Comparison of ENCODE assay signal across 17 mouse cellular contexts in genomic region chr16:32972535-32972934, GRCm38 (mm10). TPM values are rescaled to one million over a fixed set of nuclear protein-coding genes. Genes with fewer than 3 reads are reported as not detected.
DNase-seq lines count a peak whose midpoint lies in the region; ATAC-seq and TF ChIP-seq lines count a peak whose summit lies in the region.
"Had no signal": no experiment of that assay in that cellular context is flagged by ENCODE, and none has a peak within 500 bp of the region (broad histone marks: within the 10 kb centered on the region; RNA-seq: fewer than 3 reads in every experiment).

No protein-coding gene starts in this region.

- H3K9ac ChIP-seq in lung, postnatal 0 days (replicated peaks; ENCODE audit: low read depth) = no peak overlapping the region
- H3K9ac ChIP-seq: forebrain, postnatal 0 days; heart, embryonic 15.5 days; limb, embryonic 13.5 days; midbrain, embryonic 15.5 days had no signal

- H3K36me3 ChIP-seq in lung, postnatal 0 days (ENCODE audit: insufficient read depth, low read length) = peaks cover 23% of the 10 kb centered on the region

- peak; percentile 35 for DNase-seq in layer of hippocampus, adult 11-12 months (ENCODE audit: low spot score)
- no peak for DNase-seq in layer of hippocampus, postnatal 14 days (ENCODE audit: low spot score in 2 of 2)
- peak; percentile 61 for DNase-seq in CD4-positive helper T cell, adult 2 months (ENCODE audit: low read depth, low spot score)
- peak; percentile 18 to 34 for DNase-seq in thymus, postnatal 10 days (ENCODE audit: low spot score in 2 of 2)
- no peak for DNase-seq in lung, postnatal 0 days (ENCODE audit: low spot score)
- no peak for DNase-seq in adipocyte (ENCODE audit: low spot score)
- no peak for DNase-seq in urinary bladder, postnatal 36 days (ENCODE audit: low spot score in 2 of 2)
- DNase-seq: adrenal gland, postnatal 25 days; forebrain, postnatal 0 days; layer of hippocampus, postnatal 36 days; lung, postnatal 10 days had no signal

- no peak overlapping the region for H3K27ac ChIP-seq in lung, postnatal 0 days (ENCODE audit: low read length)
- H3K27ac ChIP-seq: heart, embryonic 15.5 days; kidney, postnatal 0 days; limb, embryonic 13.5 days; midbrain, embryonic 15.5 days had no signal

- ATAC-seq in hematopoietic stem cell, adult 5-6 weeks (replicated peaks in 1 of 2; ENCODE audit: insufficient read depth in 1 of 2, low FRiP score in 2 of 2, low TSS enrichment in 1 of 2, low read depth in 1 of 2, poor library complexity in 2 of 2, severe bottlenecking in 2 of 2) = peak; percentile 27 to 60
- no peak for ATAC-seq in lung, postnatal 0 days
- ATAC-seq: forebrain, postnatal 0 days; hindbrain, embryonic 16.5 days; midbrain, embryonic 15.5 days had no signal

- no peaks in the 10 kb centered on the region for H3K9me3 ChIP-seq in lung, postnatal 0 days (ENCODE audit: low read length)
- H3K9me3 ChIP-seq: heart, embryonic 15.5 days; limb, embryonic 13.5 days; midbrain, embryonic 15.5 days had no signal

- TF ChIP-seq CTCF in lung, postnatal 0 days (IDR thresholded peaks at IDR 0.05) = no peak

- no peak overlapping the region for H3K4me2 ChIP-seq in lung, postnatal 0 days (replicated peaks; ENCODE audit: low read depth, low read length)
- H3K4me2 ChIP-seq: heart, embryonic 15.5 days; limb, embryonic 13.5 days; midbrain, embryonic 15.5 days had no signal

- no peak for TF ChIP-seq EP300 in lung, postnatal 0 days (IDR thresholded peaks at IDR 0.05)

- no peaks in the 10 kb centered on the region for H3K27me3 ChIP-seq in lung, postnatal 0 days (replicated peaks; ENCODE audit: insufficient read depth, low read length)
- H3K27me3 ChIP-seq: heart, embryonic 15.5 days; limb, embryonic 13.5 days; midbrain, embryonic 15.5 days had no signal

- no peak overlapping the region for H3K4me3 ChIP-seq in lung, postnatal 0 days (ENCODE audit: low read depth, low read length)
- H3K4me3 ChIP-seq: heart, embryonic 15.5 days; limb, embryonic 13.5 days; midbrain, embryonic 15.5 days had no signal

- H3K4me1 ChIP-seq in lung, postnatal 0 days (ENCODE audit: insufficient read depth, low read depth, low read length) = no peaks in the 10 kb centered on the region
- H3K4me1 ChIP-seq: heart, embryonic 15.5 days; limb, embryonic 13.5 days; midbrain, embryonic 15.5 days had no signal

- 66% methylated on average over 5 of the region's 5 CpGs for WGBS in lung, postnatal 0 days

RNA-seq across cellular contexts. Expression of gene Lrch3, which starts 58.6 kb away (rescaled TPM):
- total RNA-seq in layer of hippocampus, postnatal 14 days (2021) = 10 to 100 TPM; 36.0 to 42.8 TPM
- 24.5 TPM in 2 replicates for total RNA-seq in hematopoietic stem cell, adult 5-6 weeks (2017)
- polyA plus RNA-seq in lung, postnatal 0 days (2015; fragmentation: Nextera tagmentation; extraction: Ambion mirVana) = 15.7 and 17.3 TPM in 2 replicates

Comparison
In these comparisons a context has a peak if more than half of its experiments do, and no peak if none do; other contexts are left out.
1. DNase-seq: peak in layer of hippocampus, adult 11-12 months (single experiment), CD4-positive helper T cell, adult 2 months (single experiment) and thymus, postnatal 10 days (2 of 2); none in layer of hippocampus, postnatal 14 days (0 of 2), lung, postnatal 0 days (single experiment), adipocyte (single experiment) and urinary bladder, postnatal 36 days (0 of 2).